Mouse (Mus musculus) liver, embryonic 14.5 days (tissue): ENCODE measurements around the gene Bin2. TPM values are rescaled to one million over a fixed set of nuclear protein-coding genes. Genes with fewer than 3 reads are reported as not detected.

Experiments
- ATAC-seq: fragments of 200-750 bp; cut with Nextera tagmentation; 2 replicates; pipeline ENCODE4 v1.8.0; 2017; ENCODE audit warnings: moderate number of reproducible peaks, mild to moderate bottlenecking, moderate library complexity; ENCODE audit not compliant: insufficient read depth
- DNase-seq, 3 experiments: peaks; one replicate each; pipeline ENCODE4 v3.0.0-alpha.2; 2012 to 2013; ENCODE audit warnings: low read depth in 3 of 3, low spot score in 3 of 3
- H3K27ac ChIP-seq: fragments of 300-500 bp; sonication (generic); 2 replicates; pipeline ENCODE4 v1.5.1; 2014; ENCODE audit warnings: moderate library complexity, mild to moderate bottlenecking, control low read depth, inconsistent platforms
- H3K27me3 ChIP-seq: fragments of 300-500 bp; sonication (generic); 2 replicates; pipeline ENCODE4 v1.6.1; 2014; ENCODE audit warnings: mild to moderate bottlenecking, low read length, moderate library complexity; ENCODE audit not compliant: control insufficient read depth, insufficient read depth
- H3K36me3 ChIP-seq: fragments of 300-500 bp; sonication (generic); replicated peaks from 2 replicates; pipeline ENCODE4 v1.6.1; 2014; ENCODE audit warnings: low read depth; ENCODE audit not compliant: control insufficient read depth, insufficient read depth
- H3K4me1 ChIP-seq, 2 experiments: fragments of 200-500 bp in 1 of 2; fragments of 300-500 bp in 1 of 2; sonication (generic) in 1 of 2; replicated peaks; 2 replicates each; pipeline ENCODE4 v1.6.1; 2012 to 2014; ENCODE audit warnings: antibody characterized with exemption in 1 of 2, inconsistent platforms in 1 of 2, low read length in 1 of 2; ENCODE audit not compliant: control insufficient read depth in 2 of 2, insufficient read depth in 2 of 2
- H3K4me2 ChIP-seq: fragments of 300-500 bp; sonication (generic); 2 replicates; pipeline ENCODE4 v1.6.1; 2014; ENCODE audit warnings: low read depth, mild to moderate bottlenecking, control low read depth, moderate library complexity
- H3K4me3 ChIP-seq, 2 experiments: fragments of 200-500 bp in 1 of 2; fragments of 300-500 bp in 1 of 2; sonication (generic) in 1 of 2; 2 replicates each; pipeline ENCODE4 v1.5.1; 2012 to 2014; ENCODE audit warnings: low read depth in 2 of 2, low read length in 2 of 2, mild to moderate bottlenecking in 2 of 2, control low read depth in 1 of 2, inconsistent platforms in 1 of 2, moderate library complexity in 1 of 2; ENCODE audit not compliant: insufficient read depth in 1 of 2
- H3K9ac ChIP-seq: fragments of 300-500 bp; sonication (generic); replicated peaks from 2 replicates; pipeline ENCODE4 v1.6.1; 2014; ENCODE audit warnings: mild to moderate bottlenecking, control low read depth, moderate library complexity
- H3K9me3 ChIP-seq: fragments of 300-500 bp; sonication (generic); 2 replicates; pipeline ENCODE4 v1.6.1; 2016; ENCODE audit warnings: low read length, mixed read lengths; ENCODE audit not compliant: control insufficient read depth
- CTCF ChIP-seq: IDR thresholded peaks from 2 replicates; pipeline ENCODE4 v1.5.1; 2016; ENCODE audit warnings: antibody characterized with exemption, low read depth, control low read depth
- EP300 ChIP-seq: IDR thresholded peaks from 2 replicates; pipeline ENCODE4 v1.6.1; 2016; ENCODE audit warnings: antibody characterized with exemption, low read depth
- WGBS: fragments of 180-500 bp; shearing (Covaris S2); extraction: QIAGEN DNeasy Blood & Tissue Kit; methylation state at CpG from one replicate; pipeline ENCODE4 v1.1.7; 2014; ENCODE audit not compliant: insufficient replicate concordance; 5-methylcytosine and 5-hydroxymethylcytosine counted together
- polyA plus RNA-seq, 2 experiments: library from polyadenylated mRNA; depleted of rRNA in 1 of 2; stranded (reverse) in 1 of 2; unstranded in 1 of 2; fragments of >200 nt; fragmentation: Nextera tagmentation in 1 of 2; extraction: Ambion mirVana in 1 of 2; gene quantifications; 2 replicates each; pipeline versions ENCODE4 v1.2.1 to v1.2.3; 2012 to 2014

Gene Bin2
- polyA plus RNA-seq, 2 experiments: 12.7 to 17.5 TPM

- WGBS: 35% methylated on average over 7 of the region's 7 CpGs
- DNase-seq: no peak
Measured at GRCm38 (mm10) chr15:100628797-100629196, 40.6 kb downstream of the Bin2 start.

GRCm38 (mm10) chr15:100627774-100628370 is 41.5 kb downstream of the Bin2 start:
- ATAC-seq (no peak), DNase-seq (no peak)
- Histone ChIP-seq H3K9me3 (no peaks in the 10 kb centered on the region), H3K4me2 (no peak overlapping the region), H3K27ac (no peak overlapping the region), H3K4me3 (no peak overlapping the region), H3K9ac (no peak overlapping the region), H3K27me3 (no peaks in the 10 kb centered on the region), H3K4me1 (peaks cover 0 to 15% of the 10 kb centered on the region in 2 experiments; a peak in 2 of 4 replicates), H3K36me3 (no peaks in the 10 kb centered on the region)
- WGBS: 36% methylated on average over 11 of the region's 11 CpGs
- TF ChIP-seq EP300 (no peak), CTCF (no peak)

More at GRCm38 (mm10) chr15:100628797-100629196, 40.6 kb downstream of the Bin2 start:
- H3K9me3 ChIP-seq: no peaks in the 10 kb centered on the region
- H3K9ac ChIP-seq: no peak overlapping the region
- no peak overlapping the region for H3K4me2 ChIP-seq
- H3K27ac ChIP-seq: no peak overlapping the region
- TF ChIP-seq CTCF (no peak), EP300 (no peak)
- no peak overlapping the region for H3K4me3 ChIP-seq
- no peaks in the 10 kb centered on the region for H3K27me3 ChIP-seq
- ATAC-seq: no peak
- H3K36me3 ChIP-seq: no peaks in the 10 kb centered on the region
- H3K4me1 ChIP-seq: peaks cover 0 to 16% of the 10 kb centered on the region in 2 experiments; a peak in 2 of 4 replicates

GRCm38 (mm10) chr15:100627287-100627686 is 42.1 kb downstream of the Bin2 start:
- no peaks in the 10 kb centered on the region for H3K36me3 ChIP-seq
- H3K4me1 ChIP-seq: peaks cover 0 to 11% of the 10 kb centered on the region in 2 experiments; a peak in 1 of 4 replicates
- H3K27me3 ChIP-seq: no peaks in the 10 kb centered on the region
- no peak overlapping the region for H3K27ac ChIP-seq
- no peak overlapping the region for H3K4me2 ChIP-seq
- no peak overlapping the region for H3K4me3 ChIP-seq
- 28% methylated on average over 10 of the region's 10 CpGs for WGBS
- ATAC-seq: no peak
- no peak for DNase-seq
- no peaks in the 10 kb centered on the region for H3K9me3 ChIP-seq
- TF ChIP-seq EP300 (no peak), CTCF (no peak)
- no peak overlapping the region for H3K9ac ChIP-seq

GRCm38 (mm10) chr15:100624435-100624834 is 44.9 kb downstream of the Bin2 start:
- H3K9me3 ChIP-seq: no peaks in the 10 kb centered on the region
- no peaks in the 10 kb centered on the region for H3K27me3 ChIP-seq
- ATAC-seq (no peak), DNase-seq (no peak)
- no peak for TF ChIP-seq CTCF
- TF ChIP-seq EP300: no peak
- WGBS: 67% methylated on average over 3 of the region's 3 CpGs
- H3K27ac ChIP-seq: no peak overlapping the region
- H3K4me3 ChIP-seq: no peak overlapping the region
- H3K4me2 ChIP-seq: no peak overlapping the region
- peaks cover 0 to 5% of the 10 kb centered on the region in 2 experiments; a peak in 1 of 4 replicates for H3K4me1 ChIP-seq
- no peak overlapping the region for H3K9ac ChIP-seq
- peaks cover 14% of the 10 kb centered on the region for H3K36me3 ChIP-seq

- peaks cover 0 to 2% of the 10 kb centered on the region in 2 experiments; a peak in 1 of 4 replicates for H3K4me1 ChIP-seq
- H3K9me3 ChIP-seq: no peaks in the 10 kb centered on the region
- H3K36me3 ChIP-seq: peaks cover 21% of the 10 kb centered on the region
- H3K4me3 ChIP-seq: no peak overlapping the region
- DNase-seq: no peak
- H3K9ac ChIP-seq: no peak overlapping the region
- no peak overlapping the region for H3K27ac ChIP-seq
- no peak for ATAC-seq
- H3K4me2 ChIP-seq: no peak overlapping the region
- H3K27me3 ChIP-seq: no peaks in the 10 kb centered on the region
- no peak for TF ChIP-seq EP300
- no peak for TF ChIP-seq CTCF
- 80% methylated on average over 9 of the region's 9 CpGs for WGBS
Measured at GRCm38 (mm10) chr15:100623754-100624153, 45.6 kb downstream of the Bin2 start.
